Mouse (Mus musculus): ENCODE measurements at regions not wholly inside any gene's neighbourhood (a gene's known extent, or its start where the extent isn't known, plus 50 kb on each side); places are given as distances from the start of the nearest gene placed in this dataset.
A peak's percentile ranks its signal among the peaks of the same experiment; 100 is the strongest.

- ATAC-seq (ENCODE audit: low FRiP score), result no peak
Observed at GRCm38 (mm10) chr7:70429326-70429725, 62.8 kb upstream of the Nr2f2 start.

GRCm38 (mm10) chr7:70424231-70424620 lies 57.7 kb upstream of the Nr2f2 start:
- peak; percentile 84 for DNase-seq (ENCODE audit: low spot score, missing footprints)
- H3K4me3 ChIP-seq (ENCODE audit: low read depth, low read length), result no peak overlapping the region
- no peaks in the 10 kb centered on the region for H3K36me3 ChIP-seq (ENCODE audit: control insufficient read depth, insufficient read depth, low read length)
- no peaks in the 10 kb centered on the region for H3K9me3 ChIP-seq (ENCODE audit: control insufficient read depth, low read length)
- 44% methylated on average over 4 of the region's 4 CpGs for WGBS
- ATAC-seq (ENCODE audit: low FRiP score), result peak; percentile 88
- H3K4me1 ChIP-seq (ENCODE audit: control insufficient read depth, insufficient read depth, low read length), result no peaks in the 10 kb centered on the region
- H3K27me3 ChIP-seq (ENCODE audit: control insufficient read depth, insufficient read depth, low read length), result no peaks in the 10 kb centered on the region
- H3K4me2 ChIP-seq, result no peak overlapping the region
- no peak overlapping the region for H3K27ac ChIP-seq (ENCODE audit: low read depth, low read length)
- no peak overlapping the region for H3K9ac ChIP-seq (ENCODE audit: low read length)

More at GRCm38 (mm10) chr7:70429326-70429725, 62.8 kb upstream of the Nr2f2 start:
- Histone ChIP-seq H3K9ac (ENCODE audit: low read length) (no peak overlapping the region), H3K27ac (ENCODE audit: low read depth, low read length) (no peak overlapping the region), H3K36me3 (ENCODE audit: control insufficient read depth, insufficient read depth, low read length) (no peaks in the 10 kb centered on the region), H3K4me2 (no peak overlapping the region), H3K9me3 (ENCODE audit: control insufficient read depth, low read length) (no peaks in the 10 kb centered on the region), H3K4me1 (ENCODE audit: control insufficient read depth, insufficient read depth, low read length) (no peaks in the 10 kb centered on the region), H3K4me3 (ENCODE audit: low read depth, low read length) (no peak overlapping the region), H3K27me3 (ENCODE audit: control insufficient read depth, insufficient read depth, low read length) (no peaks in the 10 kb centered on the region)
- WGBS, result 74% methylated on average over 2 of the region's 2 CpGs
- DNase-seq (ENCODE audit: low spot score, missing footprints), result no peak

- no peak overlapping the region for H3K9ac ChIP-seq (ENCODE audit: low read length)
- ATAC-seq (ENCODE audit: low FRiP score), result peak; percentile 19; the same call in 1 of the 2 replicates
- 78% methylated on average over 10 of the region's 10 CpGs for WGBS
Observed at GRCm38 (mm10) chr7:70423524-70424230, 57.1 kb upstream of the Nr2f2 start.

GRCm38 (mm10) chr7:70416185-70416941 lies 49.8 kb upstream of the Nr2f2 start:
- no peaks in the 10 kb centered on the region for H3K27me3 ChIP-seq (ENCODE audit: control insufficient read depth, insufficient read depth, low read length)
- 89% methylated on average over 10 of the region's 10 CpGs for WGBS
- no peak overlapping the region for H3K9ac ChIP-seq (ENCODE audit: low read length)
- H3K4me2 ChIP-seq, result no peak overlapping the region
- H3K36me3 ChIP-seq (ENCODE audit: control insufficient read depth, insufficient read depth, low read length), result no peaks in the 10 kb centered on the region
- no peak for ATAC-seq (ENCODE audit: low FRiP score)
- H3K9me3 ChIP-seq (ENCODE audit: control insufficient read depth, low read length), result no peaks in the 10 kb centered on the region
- H3K27ac ChIP-seq (ENCODE audit: low read depth, low read length), result no peak overlapping the region
- peak; percentile 26 for DNase-seq (ENCODE audit: low spot score, missing footprints)
- no peak overlapping the region for H3K4me3 ChIP-seq (ENCODE audit: low read depth, low read length)
- H3K4me1 ChIP-seq (ENCODE audit: control insufficient read depth, insufficient read depth, low read length), result no peaks in the 10 kb centered on the region

More at GRCm38 (mm10) chr7:70423524-70424230, 57.1 kb upstream of the Nr2f2 start:
- H3K27me3 ChIP-seq (ENCODE audit: control insufficient read depth, insufficient read depth, low read length), result no peaks in the 10 kb centered on the region
- H3K9me3 ChIP-seq (ENCODE audit: control insufficient read depth, low read length), result no peaks in the 10 kb centered on the region
- no peaks in the 10 kb centered on the region for H3K36me3 ChIP-seq (ENCODE audit: control insufficient read depth, insufficient read depth, low read length)
- peak; percentile 47 for DNase-seq (ENCODE audit: low spot score, missing footprints)
- H3K4me3 ChIP-seq (ENCODE audit: low read depth, low read length), result no peak overlapping the region
- H3K4me1 ChIP-seq (ENCODE audit: control insufficient read depth, insufficient read depth, low read length), result no peaks in the 10 kb centered on the region
- H3K27ac ChIP-seq (ENCODE audit: low read depth, low read length), result no peak overlapping the region
- no peak overlapping the region for H3K4me2 ChIP-seq

All from midbrain, embryonic 11.5 days (tissue).